Mouse (Mus musculus) heart, adult 2 months (tissue): ENCODE data around the gene Pex6. TPM values are rescaled to one million over a fixed set of nuclear protein-coding genes. Genes with fewer than 3 reads are reported as not detected.
A peak's percentile ranks its signal among the peaks of the same experiment; 100 is the strongest.

Experiments used
- DNase-seq, 2 experiments: peaks; one replicate each; pipeline ENCODE4 v3.0.0; 2021
- H3K27ac ChIP-seq: fragments of 200-600 bp; 2 replicates; pipeline ENCODE4 v1.8.1; 2022
- H3K27me3 ChIP-seq: fragments of 200-500 bp; 2 replicates; pipeline ENCODE4 v1.6.1; 2012; ENCODE audit warnings: mild to moderate bottlenecking, low read length, inconsistent platforms, mixed read lengths; ENCODE audit not compliant: control insufficient read depth, insufficient read depth
- H3K36me3 ChIP-seq: fragments of 200-500 bp; 2 replicates; pipeline ENCODE4 v1.6.1; 2012; ENCODE audit warnings: low read length, inconsistent platforms; ENCODE audit not compliant: control insufficient read depth, insufficient read depth
- H3K4me1 ChIP-seq: fragments of 200-500 bp; 2 replicates; pipeline ENCODE4 v1.6.1; 2011; ENCODE audit warnings: low read length; ENCODE audit not compliant: control insufficient read depth, insufficient read depth
- H3K4me3 ChIP-seq: fragments of 200-600 bp; 2 replicates; pipeline ENCODE4 v1.8.1; 2022
- H3K79me2 ChIP-seq: fragments of 200-500 bp; replicated peaks from 2 replicates; pipeline ENCODE4 v1.6.1; 2012; ENCODE audit warnings: mild to moderate bottlenecking, inconsistent platforms, low read length, moderate library complexity, mixed read lengths; ENCODE audit not compliant: control insufficient read depth, insufficient read depth
- H3K9ac ChIP-seq: fragments of 200-500 bp; 2 replicates; pipeline ENCODE4 v1.6.1; 2012; ENCODE audit warnings: low read depth, mild to moderate bottlenecking, control low read depth, inconsistent platforms, low read length, mixed read lengths
- CTCF ChIP-seq: fragments of 200-600 bp; IDR thresholded peaks from 2 replicates; pipeline ENCODE4 v1.8.1; 2022; ENCODE audit warnings: antibody characterized with exemption, mild to moderate bottlenecking, moderate library complexity
- EP300 ChIP-seq: fragments of 200-500 bp; IDR thresholded peaks from 2 replicates; pipeline ENCODE4 v1.6.1; 2011; ENCODE audit warnings: low read depth, low read length, control low read depth; ENCODE audit not compliant: insufficient read depth
- POLR2A ChIP-seq: fragments of 200-500 bp; IDR thresholded peaks from 2 replicates; pipeline ENCODE4 v1.6.1; 2011; ENCODE audit warnings: mild to moderate bottlenecking, low read depth, low read length, control low read depth; ENCODE audit not compliant: insufficient read depth
- WGBS: fragments of 180-500 bp; shearing (Covaris S2); methylation state at CpG from one replicate; pipeline ENCODE4 v1.1.7; 2018; 5-methylcytosine and 5-hydroxymethylcytosine counted together
- intact Hi-C: fragments of 180-260 bp; cut with DNase I; formaldehyde crosslinking; loops from one replicate; pipeline ENCODE4 v1.15.1; 2025
- polyA plus RNA-seq: library from polyadenylated mRNA; depleted of rRNA; stranded (reverse); fragments of >200 nt; gene quantifications from 2 replicates; pipeline ENCODE4 v1.2.3, GENCODE M21; 2012
- total RNA-seq, 2 experiments: library from RNA; stranded (reverse); gene quantifications; 2 replicates each; pipeline ENCODE4 v1.2.3; 2021

Gene Pex6
- total and polyA plus RNA-seq, 3 experiments = 33.4 to 36.5 (median 34.1) TPM

DNA sequence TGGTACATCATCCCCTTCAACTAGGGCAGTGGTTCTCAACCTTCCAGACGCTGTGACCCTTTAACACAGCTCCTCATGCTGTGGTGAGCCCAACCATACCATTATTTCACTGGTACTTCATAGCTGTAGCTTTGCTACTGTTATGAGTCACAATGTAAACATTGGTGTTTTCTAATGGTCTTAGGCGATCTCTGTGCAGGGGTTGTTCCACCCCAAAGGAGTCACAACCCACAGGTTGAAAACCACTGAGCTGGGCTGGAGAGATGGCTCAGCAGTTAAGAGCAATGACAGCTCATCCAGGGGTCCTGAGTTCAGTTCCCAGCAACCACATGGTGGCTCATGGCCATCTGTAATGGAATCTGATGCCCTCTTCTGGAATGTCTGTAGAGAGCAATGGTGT lies 19.9 kb upstream of the Pex6 start:
- Histone ChIP-seq H3K9ac (no peak overlapping the region), H3K27me3 (no peaks in the 10 kb centered on the region), H3K79me2 (peaks cover 2% of the 10 kb centered on the region; the same call in 1 of the 2 replicates), H3K4me1 (no peaks in the 10 kb centered on the region), H3K27ac (no peak overlapping the region), H3K4me3 (no peak overlapping the region), H3K36me3 (no peaks in the 10 kb centered on the region)
- DNase-seq = no peak
- WGBS = 89% methylated on average over 2 of the region's 2 CpGs
- TF ChIP-seq POLR2A (no peak), CTCF (no peak), EP300 (no peak)
- intact Hi-C loops = no loop called here

DNA sequence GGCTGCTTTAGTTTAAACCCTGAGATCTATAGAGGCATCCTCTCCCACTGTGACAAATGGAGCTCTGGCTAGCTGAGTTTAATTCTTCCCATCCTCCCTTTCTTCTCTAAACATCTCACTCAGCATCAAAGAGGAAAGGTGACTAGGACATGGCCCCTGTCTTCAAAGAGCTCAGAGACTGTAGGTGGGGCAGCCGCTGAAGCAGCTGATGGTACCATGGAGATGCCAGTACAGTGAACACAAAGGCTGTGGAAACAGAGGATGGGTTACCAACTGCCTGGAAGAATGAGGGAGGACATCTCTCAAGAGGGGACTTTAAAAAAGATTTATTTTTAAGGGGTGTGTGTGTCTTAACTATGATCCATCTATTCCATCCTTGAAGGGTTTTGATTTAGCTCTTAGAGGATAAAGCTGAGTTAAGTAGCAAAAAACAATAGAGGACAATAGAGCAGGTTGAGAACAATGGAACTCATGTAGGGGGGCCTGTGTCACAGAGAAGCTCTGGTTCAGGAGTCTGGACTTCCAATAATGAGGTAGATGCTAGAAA lies 16.7 kb upstream of the Pex6 start:
- DNase-seq = no peak
- H3K27me3 ChIP-seq = no peaks in the 10 kb centered on the region
- TF ChIP-seq CTCF (no peak), EP300 (no peak), POLR2A (no peak)
- no peak overlapping the region for H3K4me3 ChIP-seq
- 94% methylated on average over 1 of the region's 1 CpGs for WGBS
- no peak overlapping the region for H3K27ac ChIP-seq
- H3K9ac ChIP-seq = no peak overlapping the region
- H3K36me3 ChIP-seq = no peaks in the 10 kb centered on the region
- no peaks in the 10 kb centered on the region for H3K4me1 ChIP-seq
- intact Hi-C loops = no loop called here
- H3K79me2 ChIP-seq = peaks cover 2% of the 10 kb centered on the region; the same call in 1 of the 2 replicates

- H3K9ac ChIP-seq = no peak overlapping the region
- intact Hi-C loops = no loop called here
Observed at GRCm38 (mm10) chr17:46698515-46698914, 12.7 kb upstream of the Pex6 start.

GRCm38 (mm10) chr17:46699245-46699644 lies 12.0 kb upstream of the Pex6 start:
- Histone ChIP-seq H3K27ac (no peak overlapping the region), H3K27me3 (no peaks in the 10 kb centered on the region), H3K4me1 (peaks cover 8% of the 10 kb centered on the region), H3K36me3 (no peaks in the 10 kb centered on the region), H3K9ac (no peak overlapping the region), H3K4me3 (no peak overlapping the region), H3K79me2 (0 out of 2 replicates have a peak, but pooled peaks cover 3% of the 10 kb centered on the region)
- no peak for DNase-seq
- WGBS = 86% methylated on average over 5 of the region's 5 CpGs
- intact Hi-C loops = no loop called here
- TF ChIP-seq CTCF (no peak), EP300 (no peak), POLR2A (no peak)

More at GRCm38 (mm10) chr17:46698515-46698914, 12.7 kb upstream of the Pex6 start:
- no peaks in the 10 kb centered on the region for H3K27me3 ChIP-seq
- no peak overlapping the region for H3K27ac ChIP-seq
- WGBS = 84% methylated on average over 6 of the region's 6 CpGs
- H3K36me3 ChIP-seq = no peaks in the 10 kb centered on the region
- 0 out of 2 replicates have a peak, but pooled peaks cover 3% of the 10 kb centered on the region for H3K79me2 ChIP-seq
- H3K4me1 ChIP-seq = peaks cover 5% of the 10 kb centered on the region
- no peak for DNase-seq
- no peak for TF ChIP-seq EP300
- TF ChIP-seq CTCF = no peak
- no peak for TF ChIP-seq POLR2A
- no peak overlapping the region for H3K4me3 ChIP-seq

DNA sequence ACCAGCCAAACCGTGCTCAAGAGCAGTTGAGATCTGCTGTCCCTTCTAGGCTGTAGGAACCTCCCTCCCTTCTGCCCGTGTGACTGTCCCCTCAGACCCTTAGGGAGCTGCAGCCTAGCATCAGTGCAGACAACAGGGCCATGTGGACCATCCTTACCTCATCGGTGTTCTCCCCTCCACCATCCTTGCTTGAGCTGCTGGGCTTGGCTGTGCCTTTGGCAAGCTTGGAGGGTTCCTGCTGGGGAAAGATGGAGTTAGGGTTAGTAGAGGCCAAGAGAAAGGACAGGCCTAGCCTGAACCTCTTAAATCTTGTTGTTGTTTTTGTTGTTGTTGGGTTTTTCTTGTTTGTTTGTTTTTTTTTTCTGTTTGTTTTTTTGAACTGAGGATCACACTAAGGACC lies 11.4 kb upstream of the Pex6 start:
- intact Hi-C loops = loop anchor here (10.0 kb wide), 1 partner anchor 375 kb away; the partner anchor contains the start of gene Abcc10

GRCm38 (mm10) chr17:46701489-46701888 lies 9.8 kb upstream of the Pex6 start:
- WGBS = 42% methylated on average over 12 of the region's 12 CpGs

More for the DNA sequence above, 11.4 kb upstream of the Pex6 start:
- no peaks in the 10 kb centered on the region for H3K27me3 ChIP-seq
- no peak for DNase-seq
- H3K4me1 ChIP-seq = peaks cover 8% of the 10 kb centered on the region
- H3K9ac ChIP-seq = no peak overlapping the region
- no peak overlapping the region for H3K27ac ChIP-seq
- TF ChIP-seq CTCF = no peak
- TF ChIP-seq EP300 = no peak
- no peak for TF ChIP-seq POLR2A
- 0 out of 2 replicates have a peak, but pooled peaks cover 3% of the 10 kb centered on the region for H3K79me2 ChIP-seq
- whole genome bisulfite sequencing = 82% methylated on average over 3 of the region's 3 CpGs
- H3K4me3 ChIP-seq = no peak overlapping the region
- H3K36me3 ChIP-seq = no peaks in the 10 kb centered on the region

More at GRCm38 (mm10) chr17:46701489-46701888, 9.8 kb upstream of the Pex6 start:
- H3K27ac ChIP-seq = no peak overlapping the region
- DNase-seq = no peak
- H3K4me1 ChIP-seq = peaks cover 9% of the 10 kb centered on the region
- H3K27me3 ChIP-seq = no peaks in the 10 kb centered on the region
- intact Hi-C loops = loop anchor here (10.0 kb wide), 1 partner anchor 377 kb away; the partner anchor contains the start of gene Abcc10
- 0 out of 2 replicates have a peak overlapping the region, but pooled peaks have one; percentile 6 for H3K9ac ChIP-seq
- H3K79me2 ChIP-seq = 0 out of 2 replicates have a peak, but pooled peaks cover 3% of the 10 kb centered on the region
- H3K4me3 ChIP-seq = no peak overlapping the region
- H3K36me3 ChIP-seq = no peaks in the 10 kb centered on the region
- TF ChIP-seq EP300 (no peak), CTCF (no peak), POLR2A (no peak)
